In genomic region chr6:51216472-51216871, GRCm38 (mm10) we compare ENCODE assay signal across 9 mouse cellular contexts.
DNase-seq lines count a peak whose midpoint lies in the region; ATAC-seq lines count a peak whose summit lies in the region.
"Had no signal": no experiment of that assay in that cellular context is flagged by ENCODE, and none has a peak within 500 bp of the region (broad histone marks: within the 10 kb centered on the region; RNA-seq: fewer than 3 reads in every experiment).

No protein-coding gene starts in this region.

- peak; percentile 18; the same call in 1 of the 2 replicates for ATAC-seq in heart, embryonic 12.5 days (ENCODE audit: insufficient number of reproducible peaks, low FRiP score)

- H3K4me2 ChIP-seq in heart, embryonic 12.5 days: no peak overlapping the region

- peak; percentile 92 for DNase-seq in left cerebral cortex, postnatal 4 days
- DNase-seq in left cerebral cortex, adult 9 months (ENCODE audit: low spot score in 2 of 2): no peak
- peak; percentile 50 to 69 for DNase-seq in adrenal gland, postnatal 4 days (ENCODE audit: low spot score in 2 of 2)
- DNase-seq in kidney, postnatal 14 days: peak; percentile 80
- DNase-seq in right cerebral cortex, postnatal 4 days: peak; percentile 47
- DNase-seq in layer of hippocampus, postnatal 36 days: no peak
- no peak for DNase-seq in liver

- H3K36me3 ChIP-seq in heart, embryonic 12.5 days: no peaks in the 10 kb centered on the region

- H3K9ac ChIP-seq in heart, embryonic 12.5 days: no peak overlapping the region

- intact Hi-C loops in left cerebral cortex, postnatal 4 days (cut with DNase I): no loop called here

- H3K27ac ChIP-seq in heart, embryonic 12.5 days (ENCODE audit: poor library complexity, severe bottlenecking): peak overlapping the region; percentile 39; the same call in 1 of the 2 replicates

- no peaks in the 10 kb centered on the region for H3K9me3 ChIP-seq in heart, embryonic 12.5 days (replicated peaks)

- H3K4me1 ChIP-seq in heart, embryonic 12.5 days (replicated peaks): peaks cover 18% of the 10 kb centered on the region

- H3K27me3 ChIP-seq in heart, embryonic 12.5 days (replicated peaks): no peaks in the 10 kb centered on the region

- no peak overlapping the region for H3K4me3 ChIP-seq in heart, embryonic 12.5 days
- H3K4me3 ChIP-seq: erythroblast, embryonic 14.5 days had no signal

- 44% methylated on average over 8 of the region's 8 CpGs for WGBS in heart, embryonic 12.5 days

Comparison
In these comparisons a context has a peak if more than half of its experiments do, and no peak if none do; other contexts are left out.
1. DNase-seq: peak in left cerebral cortex, postnatal 4 days (single experiment), adrenal gland, postnatal 4 days (2 of 2), kidney, postnatal 14 days (single experiment) and right cerebral cortex, postnatal 4 days (single experiment); none in left cerebral cortex, adult 9 months (0 of 2), layer of hippocampus, postnatal 36 days (0 of 2) and liver (single experiment).